Mouse (Mus musculus) urinary bladder, adult 2 months (tissue): ENCODE data around the gene Rapgef2. TPM values are rescaled to one million over a fixed set of nuclear protein-coding genes. Genes with fewer than 3 reads are reported as not detected.

Source experiments
- DNase-seq: peaks from one replicate; pipeline ENCODE4 v3.0.0; 2022; ENCODE audit warnings: low spot score
- polyA plus RNA-seq: library from polyadenylated mRNA; depleted of rRNA; stranded (reverse); fragments of >200 nt; gene quantifications from 2 replicates; pipeline ENCODE4 v1.2.3, GENCODE M21; 2012

Rapgef2 gene
- polyA plus RNA-seq, 1 experiment: 10.9 TPM

DNA sequence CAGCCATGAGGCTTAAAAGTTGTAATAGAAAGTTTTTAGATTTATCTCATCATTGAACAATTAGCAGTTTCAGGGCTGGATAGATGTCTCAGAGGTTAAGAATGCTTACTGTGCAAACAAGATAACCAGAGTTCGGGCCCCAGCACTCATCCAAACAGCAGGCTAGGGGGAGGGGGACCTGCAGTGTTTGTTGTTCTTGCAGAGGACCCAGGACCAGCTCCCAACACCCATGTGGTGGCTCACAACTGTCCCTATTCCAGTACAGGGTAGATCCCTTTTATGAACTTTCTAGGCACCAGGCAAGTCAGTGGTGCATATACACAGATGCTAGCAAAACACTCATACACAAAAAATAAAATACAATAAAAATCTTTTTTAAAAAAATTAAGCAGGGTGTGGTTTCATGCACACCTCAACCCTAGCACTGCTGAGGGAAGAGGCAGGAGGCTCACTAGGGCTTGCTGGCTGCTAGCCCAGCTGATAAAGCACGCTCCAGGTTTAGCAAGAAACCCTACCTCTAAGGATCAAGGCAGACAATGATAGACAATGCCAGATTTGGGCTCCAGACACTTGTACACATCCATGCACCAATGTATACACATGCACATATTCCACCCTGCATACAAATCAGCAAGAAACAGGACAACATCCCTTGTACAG is 118.0 kb downstream of the Rapgef2 start:
- no peak for DNase-seq

DNA sequence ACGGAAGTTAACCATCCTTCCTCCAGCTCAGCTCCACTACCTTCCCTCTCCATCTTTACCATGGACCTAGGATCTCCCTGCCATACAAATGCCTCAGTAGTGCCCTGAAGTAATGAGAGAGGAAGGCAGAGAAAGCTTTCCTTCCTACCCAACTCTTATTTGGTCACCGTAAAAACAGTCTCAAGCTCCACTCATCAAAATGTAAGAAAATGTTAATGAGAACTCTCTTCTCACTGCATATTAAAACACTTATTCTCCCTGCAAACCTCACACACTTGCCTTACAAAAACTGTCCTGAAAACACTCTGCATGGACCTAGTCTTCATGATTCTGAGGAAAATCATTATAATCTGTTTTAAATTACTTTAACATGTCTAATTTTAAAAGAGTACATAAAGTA is 118.7 kb downstream of the Rapgef2 start:
- DNase-seq: no peak

DNA sequence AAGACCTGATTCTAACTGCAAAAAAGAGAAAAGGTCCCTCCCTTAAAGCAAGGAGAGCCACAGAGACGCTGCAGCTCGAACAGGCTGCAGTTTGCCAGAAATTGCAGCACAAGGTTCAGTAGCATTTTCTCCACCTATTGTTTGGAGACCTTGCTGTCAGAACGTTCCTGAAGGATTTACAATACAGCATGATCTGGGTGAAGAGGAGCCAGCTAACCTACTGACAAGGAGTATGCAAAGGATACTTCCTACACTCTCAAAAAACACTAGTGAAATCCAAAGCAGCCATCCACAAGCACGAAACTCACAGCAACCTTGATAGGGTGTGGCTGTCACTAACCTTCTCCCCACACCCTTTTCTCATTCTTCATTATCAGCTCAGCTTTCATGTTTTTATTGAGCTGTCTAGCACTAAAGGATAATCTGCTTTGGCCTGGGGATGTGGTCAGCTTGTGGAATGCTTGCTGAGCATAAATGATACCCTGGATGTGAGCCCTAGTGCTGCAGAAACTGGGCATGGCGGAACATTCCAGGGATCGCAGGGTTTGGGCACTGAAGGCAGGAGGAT is 124.4 kb downstream of the Rapgef2 start:
- no peak for DNase-seq

DNA sequence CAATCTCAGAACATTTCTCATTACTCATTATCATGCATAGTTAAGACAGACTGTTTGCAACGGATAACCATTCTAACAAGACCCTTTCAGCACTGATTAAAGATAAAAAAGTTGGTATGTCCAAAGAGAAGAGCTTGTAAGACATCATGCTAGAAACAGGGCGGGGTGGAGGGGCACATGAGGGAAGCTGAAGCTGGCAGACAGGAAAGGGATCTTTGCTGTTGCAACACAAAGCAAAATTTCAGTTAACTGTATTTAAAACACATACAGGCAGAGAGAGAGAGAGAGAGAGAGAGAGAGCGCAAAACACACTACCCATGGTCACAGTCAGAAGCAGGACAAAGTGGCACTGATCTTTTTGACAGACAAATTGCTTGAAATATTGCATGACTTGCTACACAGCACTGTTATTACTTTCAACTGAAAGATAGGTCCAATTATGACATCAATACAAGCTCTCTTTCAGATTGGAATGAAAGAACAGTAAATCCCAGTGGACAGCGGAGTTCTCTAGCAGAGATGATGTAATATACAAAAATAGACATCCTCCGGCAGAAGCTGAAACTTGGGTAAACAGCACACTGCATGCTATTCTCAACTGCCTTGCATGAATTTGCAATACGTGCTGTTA is 125.1 kb downstream of the Rapgef2 start:
- DNase-seq: no peak

DNA sequence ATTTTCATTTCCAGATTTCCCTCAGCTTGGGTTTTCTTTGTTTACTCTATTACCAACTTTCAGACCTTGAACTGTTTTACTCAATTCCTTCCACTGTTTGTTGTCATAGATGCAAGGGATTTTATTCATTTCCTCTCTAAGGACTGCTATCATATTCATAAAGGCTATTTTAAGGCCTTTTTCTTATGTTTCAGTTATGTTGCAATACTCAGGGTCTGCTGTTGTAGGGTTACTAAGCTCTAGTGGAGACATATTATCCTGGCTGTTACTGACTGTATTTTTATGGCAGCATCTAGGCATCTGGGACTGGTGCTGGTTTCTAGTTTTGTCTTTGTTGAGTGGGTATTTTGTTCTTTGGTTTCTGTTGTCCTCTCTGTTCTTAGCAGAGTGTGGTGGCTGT is 128.1 kb downstream of the Rapgef2 start:
- DNase-seq: no peak

DNA sequence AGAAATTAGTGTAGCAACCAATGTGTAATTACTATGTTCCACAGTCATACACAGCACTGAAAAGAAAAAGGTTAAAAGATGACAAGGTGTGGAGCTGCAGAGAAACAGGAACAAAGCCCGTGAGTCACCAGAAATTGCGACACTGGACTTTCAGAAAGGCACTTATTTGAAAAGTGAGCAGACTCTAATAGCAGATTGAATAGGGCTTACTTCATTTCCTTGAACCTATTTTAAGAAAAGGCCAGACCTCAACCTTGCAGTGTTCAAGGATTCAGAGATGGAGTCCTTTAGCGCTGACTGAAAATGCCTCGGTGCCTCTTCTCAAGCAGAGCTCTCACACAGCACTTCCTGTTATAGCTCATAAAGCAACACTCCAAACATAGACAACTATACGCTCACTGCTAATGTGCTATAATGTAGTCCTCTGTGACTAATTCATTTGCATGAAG is 133.3 kb downstream of the Rapgef2 start:
- no peak for DNase-seq

DNA sequence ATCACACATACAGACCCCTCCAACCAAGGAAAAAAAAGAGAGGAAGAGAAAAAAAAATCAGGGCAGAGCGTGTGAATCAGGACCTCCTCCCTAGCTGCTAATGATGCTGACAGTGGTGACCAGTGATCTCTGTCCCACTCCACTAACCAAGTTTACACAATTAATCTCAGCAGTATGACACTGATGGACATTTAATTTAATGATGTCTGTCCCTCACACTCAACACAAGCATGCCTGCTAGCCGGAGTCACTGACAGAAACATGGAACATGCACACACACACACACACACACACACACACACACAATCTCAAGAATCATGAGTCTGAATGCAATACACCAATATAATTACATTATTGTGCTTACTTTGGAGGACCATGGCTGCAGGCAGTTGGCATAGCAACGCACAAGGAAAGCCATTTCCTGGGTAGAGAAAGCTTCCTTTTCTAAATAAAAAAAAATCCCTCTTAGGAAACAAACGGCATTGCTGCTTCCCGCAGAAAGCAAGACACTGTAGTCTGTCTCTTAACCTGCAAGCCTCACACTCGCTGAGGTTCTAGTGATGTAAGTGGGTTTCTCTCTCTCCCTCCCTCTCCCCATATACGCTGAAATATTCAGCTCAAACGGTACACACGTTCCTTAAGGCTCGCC is 140.8 kb downstream of the Rapgef2 start:
- DNase-seq: no peak

DNA sequence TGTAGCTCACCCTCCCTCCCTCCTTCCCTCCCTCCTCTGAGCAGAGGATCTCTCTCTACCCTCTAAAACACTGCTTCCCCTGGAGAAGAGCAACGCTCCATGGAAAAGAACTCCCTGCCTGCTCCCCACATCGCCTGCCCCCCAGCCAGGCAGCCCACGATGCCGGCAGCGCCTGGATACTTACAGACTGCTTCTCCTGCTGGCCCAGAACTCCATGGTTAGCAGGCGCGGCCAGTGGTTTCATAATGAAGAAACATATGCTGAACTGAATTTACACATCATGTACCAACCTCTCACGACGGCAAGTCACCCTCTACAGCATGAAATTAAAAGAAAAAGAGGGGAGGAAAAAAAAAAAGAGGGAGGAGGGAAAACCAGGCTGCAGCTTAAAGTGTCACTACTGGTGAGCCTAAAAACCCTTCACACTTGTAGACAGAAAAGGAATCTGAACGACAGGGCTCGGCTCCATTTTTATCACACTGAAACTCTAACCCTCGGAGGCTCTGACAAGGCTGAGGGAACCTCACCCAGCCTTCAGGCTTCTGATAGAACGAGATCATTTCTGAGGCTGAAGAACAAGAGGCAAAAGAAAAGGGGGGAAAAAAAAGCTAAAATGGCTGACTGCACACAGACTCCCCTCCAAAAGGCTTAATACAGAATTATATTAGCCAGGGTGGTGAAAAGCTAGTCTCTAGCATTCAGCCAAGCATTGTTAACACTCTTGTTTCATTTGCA is 141.5 kb downstream of the Rapgef2 start:
- DNase-seq: no peak

DNA sequence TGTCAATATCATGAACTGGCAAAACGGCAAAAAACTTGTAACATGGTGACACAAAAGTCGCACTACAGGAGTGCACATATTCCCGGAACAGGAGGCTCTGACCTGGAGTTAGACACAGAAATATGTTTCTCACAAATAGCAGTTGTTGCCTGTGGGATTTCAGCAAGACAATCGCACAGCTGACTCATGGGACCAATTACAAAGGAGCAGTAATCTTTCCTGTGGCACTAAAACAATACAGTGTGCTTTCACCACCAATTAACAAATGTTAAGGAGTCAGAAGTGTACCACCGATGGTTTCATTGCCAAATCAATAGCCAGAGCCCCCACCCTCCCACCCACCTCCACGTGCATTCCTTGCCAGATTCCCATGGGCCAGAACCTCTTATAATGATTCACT is 142.2 kb downstream of the Rapgef2 start:
- DNase-seq: no peak

DNA sequence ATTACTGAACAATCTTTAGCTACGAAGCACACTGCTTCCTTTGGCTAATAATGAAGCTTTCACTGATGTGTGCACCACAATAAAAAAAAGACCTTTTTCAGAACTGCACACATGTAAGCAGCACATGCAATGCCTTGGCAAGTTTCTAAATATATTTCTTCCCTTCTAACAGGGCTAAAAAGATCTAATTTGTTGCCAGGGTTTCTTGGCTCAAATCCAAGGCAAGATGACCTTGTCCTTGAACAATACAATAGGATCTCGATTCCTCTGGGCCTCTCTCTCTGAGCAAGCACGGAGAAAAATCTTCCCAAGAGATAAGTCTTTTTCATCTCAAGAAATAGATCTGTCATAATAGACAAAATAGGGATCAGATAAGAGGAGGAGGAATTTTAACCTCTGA is 147.1 kb downstream of the Rapgef2 start:
- no peak for DNase-seq

DNA sequence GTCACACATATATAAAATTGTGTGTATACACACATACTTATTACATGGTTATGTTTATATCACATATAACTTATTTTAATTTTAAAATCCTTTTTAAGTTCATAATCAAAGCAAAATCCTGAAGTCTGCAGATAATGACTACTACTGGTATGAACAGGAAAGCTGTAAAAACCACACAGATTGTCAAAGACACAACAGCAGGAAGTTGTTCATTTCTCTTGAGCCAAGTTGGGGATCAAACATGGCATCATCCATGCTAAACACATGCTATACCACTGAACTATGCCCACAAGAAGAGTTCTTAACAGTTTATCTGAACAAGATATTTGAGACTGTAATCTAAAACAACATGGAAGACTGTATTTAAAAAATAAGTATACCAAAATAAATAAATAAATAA is 147.7 kb downstream of the Rapgef2 start:
- no peak for DNase-seq

DNA sequence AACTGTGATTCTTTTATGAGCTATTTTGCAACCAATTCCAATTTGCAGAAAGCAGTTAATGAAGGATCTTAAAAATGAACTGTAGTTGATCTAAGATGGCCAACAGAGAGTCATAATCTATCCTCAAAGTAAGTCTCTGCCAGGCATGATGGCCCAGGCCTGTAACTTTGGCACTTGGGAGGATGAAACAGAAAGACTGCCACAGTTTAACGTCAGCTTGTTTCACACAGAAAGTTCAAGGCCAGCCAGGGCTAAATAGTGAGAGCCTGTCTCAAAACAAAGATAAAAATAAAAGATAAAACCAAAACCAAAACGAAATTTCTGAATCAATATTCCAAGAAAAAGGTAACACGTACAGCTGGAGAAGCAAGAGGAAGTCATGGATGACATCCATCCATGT is 155.3 kb downstream of the Rapgef2 start:
- DNase-seq: no peak

DNA sequence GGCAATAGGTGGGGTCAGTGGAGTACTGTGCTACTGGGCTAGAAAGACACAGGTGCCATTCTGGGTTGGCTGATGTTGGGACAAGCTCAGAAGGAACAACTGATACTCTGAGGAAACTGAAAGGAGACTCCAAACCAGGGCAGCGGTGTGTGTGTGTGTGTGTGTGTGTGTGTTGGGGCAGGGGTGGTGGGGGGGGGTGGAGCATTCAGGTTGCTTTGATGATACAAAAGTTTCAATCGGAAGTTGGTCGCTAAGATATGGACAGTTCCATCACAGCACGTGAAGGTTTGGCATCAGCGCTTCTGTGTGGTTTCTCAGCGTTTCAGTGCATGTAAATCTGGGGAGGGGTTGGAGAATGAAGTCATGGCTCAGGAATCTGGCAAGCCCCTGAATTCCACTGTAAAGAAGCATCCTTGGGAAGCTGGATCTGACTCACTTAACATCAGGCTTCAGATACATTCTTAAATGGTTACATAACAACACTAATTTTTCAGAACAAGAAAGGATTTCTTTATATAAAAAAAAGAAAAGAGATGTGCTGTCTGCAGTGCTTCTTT is 157.2 kb downstream of the Rapgef2 start:
- no peak for DNase-seq

DNA sequence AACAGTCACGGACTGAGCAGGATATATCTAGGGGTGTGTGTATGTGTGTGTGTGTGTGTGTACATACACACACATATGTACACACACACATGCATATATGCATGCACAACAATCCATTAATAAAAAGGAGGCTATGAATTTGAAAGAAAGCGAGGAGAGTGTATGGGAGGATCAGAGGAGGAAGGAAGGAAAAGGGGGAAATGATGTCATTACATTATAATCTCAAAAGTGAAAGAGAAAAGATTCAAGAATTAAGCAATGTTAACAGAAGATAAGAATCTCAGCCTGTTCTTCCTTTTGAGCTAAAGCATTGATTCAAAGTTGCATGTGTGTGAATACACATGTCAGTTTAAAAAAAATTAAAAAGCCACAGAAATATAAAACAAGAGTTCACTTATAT is 158.5 kb downstream of the Rapgef2 start:
- DNase-seq: no peak

DNA sequence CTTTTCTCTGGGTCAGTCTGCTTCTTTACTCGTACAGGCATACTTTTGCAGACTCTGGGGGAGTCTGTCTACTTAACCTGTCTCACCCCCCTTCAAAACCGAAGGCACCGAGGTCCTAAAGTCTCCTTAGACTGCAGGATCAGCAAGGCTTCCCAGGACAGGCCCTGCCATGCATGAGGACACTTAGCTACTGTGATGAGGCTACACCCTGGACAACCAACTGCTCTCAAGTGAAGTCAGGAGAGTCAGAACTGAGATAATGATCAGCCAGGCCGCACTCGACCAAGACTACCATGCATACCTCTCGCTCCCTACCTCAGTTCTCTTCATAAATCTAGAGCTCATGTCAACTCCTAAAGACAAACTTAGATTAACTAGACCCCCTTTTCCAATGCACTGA is 159.5 kb downstream of the Rapgef2 start:
- DNase-seq: no peak

DNA sequence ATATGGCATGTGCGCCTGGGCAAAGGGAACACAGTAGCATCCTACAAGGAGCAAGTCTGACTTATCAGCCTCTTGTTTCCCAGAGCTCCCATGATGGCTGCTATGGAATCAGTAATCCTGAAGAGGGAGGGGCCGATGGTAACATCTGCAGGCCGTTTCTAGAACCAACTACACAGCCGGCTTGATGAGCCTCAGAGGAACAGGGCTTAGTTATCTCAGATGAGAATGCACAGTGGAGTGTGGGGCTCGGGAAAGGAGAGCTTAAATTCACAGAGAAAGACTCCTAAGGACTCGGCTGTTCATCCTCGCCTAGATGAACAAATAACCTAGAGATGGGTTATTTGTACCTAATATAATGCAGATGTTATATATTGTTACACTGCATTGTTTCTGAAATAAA is 164.9 kb downstream of the Rapgef2 start:
- DNase-seq: no peak

DNA sequence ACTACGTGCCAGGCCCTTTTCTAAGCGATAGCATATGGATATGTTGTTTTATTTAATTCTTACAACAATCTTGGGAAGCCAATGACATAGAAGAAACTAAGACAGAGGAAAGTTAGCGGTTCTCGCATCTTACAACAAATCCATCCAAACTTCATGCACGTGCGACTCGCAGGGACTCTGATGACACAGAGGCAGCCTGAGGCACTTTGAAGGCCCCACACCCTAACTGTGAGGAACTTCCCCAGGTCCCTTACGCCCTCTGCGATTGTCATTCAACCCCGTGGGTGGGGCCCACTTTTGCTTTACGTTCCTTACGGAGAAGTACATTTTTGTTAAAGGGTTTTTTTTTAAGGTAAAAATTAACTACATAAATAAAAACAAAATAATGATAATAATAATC is 166.3 kb downstream of the Rapgef2 start:
- DNase-seq: no peak

DNA sequence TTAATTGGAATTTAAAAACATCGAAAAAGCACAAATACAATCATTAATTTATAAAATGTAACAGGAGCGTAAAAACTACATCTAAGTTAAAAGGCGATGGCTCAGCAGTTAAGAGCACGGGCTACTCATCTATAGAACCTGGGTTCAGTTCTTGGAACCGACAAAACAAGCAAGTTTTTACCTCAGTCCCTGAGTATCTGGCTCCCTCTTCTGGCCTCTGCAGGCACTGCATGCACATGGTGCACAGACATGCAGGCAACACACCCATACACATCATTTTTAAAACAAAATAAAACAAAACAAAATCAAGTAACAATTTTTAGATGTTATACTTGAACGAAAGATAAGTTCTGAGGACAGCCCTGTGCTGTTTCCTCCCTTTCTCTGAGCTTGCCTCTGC is 176.2 kb downstream of the Rapgef2 start:
- no peak for DNase-seq

DNA sequence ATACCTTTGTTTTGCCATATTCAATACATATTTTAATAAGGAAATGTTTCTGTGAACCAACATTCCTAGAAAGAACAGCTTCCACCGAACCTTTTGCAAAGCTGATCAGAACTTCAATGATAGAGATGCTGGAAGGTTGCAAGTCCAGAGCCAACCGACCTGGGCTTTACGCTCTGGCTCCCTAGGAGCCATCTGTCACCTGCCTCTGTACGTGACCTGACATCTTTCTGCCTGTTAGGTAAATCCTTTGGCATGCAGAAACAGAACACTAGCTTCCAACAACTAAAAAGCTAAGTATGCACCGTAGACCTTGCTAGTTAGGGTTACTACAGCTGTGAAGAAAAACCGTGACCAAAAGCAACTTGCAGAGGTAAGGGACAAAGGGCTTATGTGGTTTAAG is 178.1 kb downstream of the Rapgef2 start:
- DNase-seq: no peak

DNA sequence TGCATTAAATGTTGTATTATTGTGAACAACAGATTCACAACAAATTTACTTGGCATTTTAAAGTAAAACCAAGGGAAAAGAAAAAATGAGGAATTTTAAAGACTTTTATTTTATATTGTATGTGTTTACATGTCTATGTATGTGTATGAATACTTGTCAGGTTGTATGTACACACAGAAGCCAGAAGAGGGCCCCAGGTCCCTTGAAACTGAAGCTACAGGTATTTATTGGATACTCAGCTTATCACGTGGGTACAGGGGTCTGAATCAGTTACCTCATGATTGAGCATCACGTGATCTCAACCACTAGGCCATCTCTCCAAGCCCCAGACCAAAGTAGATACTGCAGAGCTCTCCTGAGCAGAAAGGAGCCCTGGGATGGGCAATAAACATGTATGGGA is 180.0 kb downstream of the Rapgef2 start:
- no peak for DNase-seq

DNA sequence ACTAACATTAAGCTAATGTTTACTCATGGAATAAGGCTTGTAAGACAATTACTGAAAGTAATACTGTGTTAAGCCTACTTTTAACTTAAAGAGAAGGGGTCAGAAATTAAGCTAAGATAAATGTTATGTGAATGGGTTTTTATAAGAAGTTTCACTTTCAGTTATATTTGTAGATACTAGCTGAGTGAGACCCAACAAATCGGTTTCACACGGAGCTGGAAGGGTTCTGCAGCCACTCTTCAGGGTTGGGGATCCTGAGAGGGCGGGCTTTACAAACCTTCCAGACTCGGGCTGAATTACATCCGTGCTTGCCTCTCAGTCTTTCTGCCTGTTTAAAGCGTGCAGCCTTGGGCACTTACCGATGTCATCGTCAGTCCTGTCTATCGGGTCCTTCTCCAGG is 182.7 kb downstream of the Rapgef2 start:
- DNase-seq: no peak

DNA sequence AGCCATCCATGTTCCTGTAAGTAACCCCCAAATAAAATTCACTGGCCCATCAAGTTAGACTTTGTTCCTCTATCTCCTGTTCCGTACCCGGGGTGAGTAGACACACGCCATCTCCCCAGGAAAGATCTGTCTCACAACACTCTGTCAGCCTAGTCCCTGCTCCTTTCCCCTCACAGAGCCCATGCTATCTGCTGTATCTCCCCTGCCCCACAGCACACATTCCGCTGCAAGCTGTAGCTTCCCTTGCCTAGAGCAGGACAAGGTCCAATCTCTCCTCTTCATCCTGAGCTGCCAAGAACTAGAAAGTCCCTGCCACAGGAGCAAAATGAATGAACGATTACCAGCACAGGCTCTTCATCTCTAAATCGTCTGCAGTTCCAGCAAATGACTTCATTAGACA is 184.6 kb downstream of the Rapgef2 start:
- DNase-seq: no peak
